Mouse (Mus musculus) pancreas, adult 10 weeks (tissue): ENCODE measurements around the gene Itpka. TPM values are rescaled to one million over a fixed set of nuclear protein-coding genes. Genes with fewer than 3 reads are reported as not detected.

Source experiments
- polyA plus RNA-seq: library from polyadenylated mRNA; stranded (reverse); fragments of 350-450 nt; fragmentation: Illumina TruSeq; extraction: RNeasy Lipid Tissue Mini Kit (QIAGEN cat#74804); gene quantifications from one replicate; pipeline ENCODE4 v1.2.3, GENCODE M21; 2015; ENCODE audit warnings: low read depth, low replicate concordance; ENCODE audit not compliant: insufficient read depth

Gene Itpka
- polyA plus RNA-seq: 0.76 TPM

GRCm38 (mm10) chr2:119741581-119742411 is at the start of gene Itpka:
TSS of gene Itpka (plus strand) at chr2:119742337.

GRCm38 (mm10) chr2:119760251-119760650 is 18.1 kb downstream of the Itpka start, which contains the start of gene Ltk:
TSS of gene Ltk (minus strand) at chr2:119760431.

GRCm38 (mm10) chr2:119787206-119787883 is 45.2 kb downstream of the Itpka start, which contains the start of gene Rpap1:
TSS of gene Rpap1 (minus strand) at chr2:119787537.

GRCm38 (mm10) chr2:119797279-119797783 is 55.2 kb downstream of the Itpka start, which contains the start of gene Tyro3:
TSS of gene Tyro3 (plus strand) at chr2:119797733.

Other genes starting within 250 kb of the Itpka start
- gene Exd1, start 194.7 kb upstream of the Itpka start, polyA plus RNA-seq: 0.15 TPM
- 25.1 TPM for gene Chp1, start 194.6 kb upstream of the Itpka start, polyA plus RNA-seq
- gene Nusap1, start 124.0 kb upstream of the Itpka start, polyA plus RNA-seq: not detected
- not detected for gene Oip5, start 123.9 kb upstream of the Itpka start, polyA plus RNA-seq
- 5.4 TPM for gene Ndufaf1, start 79.5 kb upstream of the Itpka start, polyA plus RNA-seq
- gene Rtf1, start 67.3 kb upstream of the Itpka start, polyA plus RNA-seq: 4.5 TPM
- gene Ltk, start 18.1 kb downstream of the Itpka start, polyA plus RNA-seq: 2.2 TPM
- gene Rpap1, start 45.2 kb downstream of the Itpka start, polyA plus RNA-seq: 3.6 TPM
- gene Tyro3, start 55.4 kb downstream of the Itpka start, polyA plus RNA-seq: 1.5 TPM
- gene Mga, start 154.9 kb downstream of the Itpka start, polyA plus RNA-seq: 5.8 TPM
- 2.0 TPM for gene Mapkbp1, start 230.4 kb downstream of the Itpka start, polyA plus RNA-seq